Mouse (Mus musculus): ENCODE results near the gene Zbtb16. TPM values are rescaled to one million over a fixed set of nuclear protein-coding genes. Genes with fewer than 3 reads are reported as not detected.

Zbtb16 gene
- total RNA-seq, 2 experiments from 2014 or later, result 0.77 to 1.7 TPM

GRCm38 (mm10) chr9:48721655-48722054, 114.4 kb downstream of the Zbtb16 start:
- ATAC-seq (replicated peaks; ENCODE audit: low FRiP score, poor library complexity, severe bottlenecking), result no peak

GRCm38 (mm10) chr9:48721172-48721571, 114.8 kb downstream of the Zbtb16 start:
- ATAC-seq (replicated peaks; ENCODE audit: low FRiP score, poor library complexity, severe bottlenecking), result no peak

GRCm38 (mm10) chr9:48720251-48720963, 115.6 kb downstream of the Zbtb16 start:
- ATAC-seq (replicated peaks; ENCODE audit: low FRiP score, poor library complexity, severe bottlenecking), result no peak

- no peak for ATAC-seq (replicated peaks; ENCODE audit: low FRiP score, poor library complexity, severe bottlenecking)
Measured at GRCm38 (mm10) chr9:48719619-48720018, 116.4 kb downstream of the Zbtb16 start.

- ATAC-seq (replicated peaks; ENCODE audit: low FRiP score, poor library complexity, severe bottlenecking), result no peak
Measured at GRCm38 (mm10) chr9:48716549-48716948, 119.5 kb downstream of the Zbtb16 start.

- ATAC-seq (replicated peaks; ENCODE audit: low FRiP score, poor library complexity, severe bottlenecking), result no peak
Measured at GRCm38 (mm10) chr9:48715042-48715441, 121.0 kb downstream of the Zbtb16 start.

GRCm38 (mm10) chr9:48713779-48714178, 122.2 kb downstream of the Zbtb16 start:
- no peak for ATAC-seq (replicated peaks; ENCODE audit: low FRiP score, poor library complexity, severe bottlenecking)

GRCm38 (mm10) chr9:48712985-48713765, 122.8 kb downstream of the Zbtb16 start:
- no peak for ATAC-seq (replicated peaks; ENCODE audit: low FRiP score, poor library complexity, severe bottlenecking)

GRCm38 (mm10) chr9:48711826-48712225, 124.2 kb downstream of the Zbtb16 start:
- ATAC-seq (replicated peaks; ENCODE audit: low FRiP score, poor library complexity, severe bottlenecking), result no peak

GRCm38 (mm10) chr9:48711296-48711781, 124.7 kb downstream of the Zbtb16 start:
- peak; percentile 34; the same call in 1 of the 2 replicates for ATAC-seq (replicated peaks; ENCODE audit: low FRiP score, poor library complexity, severe bottlenecking)

GRCm38 (mm10) chr9:48710355-48711295, 125.4 kb downstream of the Zbtb16 start:
- ATAC-seq (replicated peaks; ENCODE audit: low FRiP score, poor library complexity, severe bottlenecking), result no peak

GRCm38 (mm10) chr9:48707824-48708229, 128.2 kb downstream of the Zbtb16 start:
- no peak for ATAC-seq (replicated peaks; ENCODE audit: low FRiP score, poor library complexity, severe bottlenecking)

- ATAC-seq (replicated peaks; ENCODE audit: low FRiP score, poor library complexity, severe bottlenecking), result no peak
Measured at GRCm38 (mm10) chr9:48707134-48707823, 128.7 kb downstream of the Zbtb16 start.

GRCm38 (mm10) chr9:48701296-48701695, 134.7 kb downstream of the Zbtb16 start:
- no peak for ATAC-seq (replicated peaks; ENCODE audit: low FRiP score, poor library complexity, severe bottlenecking)

- ATAC-seq (replicated peaks; ENCODE audit: low FRiP score, poor library complexity, severe bottlenecking), result no peak
Measured at GRCm38 (mm10) chr9:48700871-48701270, 135.2 kb downstream of the Zbtb16 start.

GRCm38 (mm10) chr9:48697470-48697815, 138.6 kb downstream of the Zbtb16 start:
- ATAC-seq (replicated peaks; ENCODE audit: low FRiP score, poor library complexity, severe bottlenecking), result no peak

- ATAC-seq (replicated peaks; ENCODE audit: low FRiP score, poor library complexity, severe bottlenecking), result no peak
Measured at GRCm38 (mm10) chr9:48696731-48697469, 139.1 kb downstream of the Zbtb16 start.

- ATAC-seq (replicated peaks; ENCODE audit: low FRiP score, poor library complexity, severe bottlenecking), result no peak
Measured at GRCm38 (mm10) chr9:48696330-48696729, 139.7 kb downstream of the Zbtb16 start.

- no peak for ATAC-seq (replicated peaks; ENCODE audit: low FRiP score, poor library complexity, severe bottlenecking)
Measured at GRCm38 (mm10) chr9:48695796-48696195, 140.2 kb downstream of the Zbtb16 start.

Measured in erythroblast, adult 5-6 weeks (primary cell).